26 mouse cellular contexts compared by ENCODE assay signal in genomic region chr14:45781850-45782249, GRCm38 (mm10).
"Had no signal": no experiment of that assay in that cellular context is flagged by ENCODE, and none has a peak within 500 bp of the region (broad histone marks: within the 10 kb centered on the region; RNA-seq: fewer than 3 reads in every experiment).

No protein-coding gene starts in this region.

- H3K4me1 ChIP-seq: embryonic facial prominence, embryonic 10.5 days; embryonic facial prominence, embryonic 12.5 days; embryonic facial prominence, embryonic 13.5 days; embryonic facial prominence, embryonic 15.5 days; forebrain, embryonic 10.5 days; forebrain, embryonic 12.5 days; forebrain, embryonic 13.5 days; forebrain, embryonic 15.5 days had no signal

- H3K4me2 ChIP-seq: embryonic facial prominence, embryonic 12.5 days; embryonic facial prominence, embryonic 13.5 days; embryonic facial prominence, embryonic 15.5 days; forebrain, embryonic 12.5 days; forebrain, embryonic 13.5 days; forebrain, embryonic 15.5 days had no signal

- ATAC-seq: forebrain, embryonic 13.5 days; forebrain, embryonic 14.5 days; forebrain, embryonic 15.5 days; forebrain, embryonic 16.5 days; forebrain, postnatal 0 days had no signal

- H3K9me3 ChIP-seq: embryonic facial prominence, embryonic 12.5 days; embryonic facial prominence, embryonic 15.5 days; forebrain, embryonic 12.5 days; forebrain, embryonic 13.5 days; forebrain, embryonic 15.5 days had no signal

- H3K27ac ChIP-seq: embryonic facial prominence, embryonic 10.5 days; embryonic facial prominence, embryonic 12.5 days; embryonic facial prominence, embryonic 13.5 days; embryonic facial prominence, embryonic 15.5 days; forebrain, embryonic 10.5 days; forebrain, embryonic 12.5 days; forebrain, embryonic 13.5 days; forebrain, embryonic 15.5 days; gastrocnemius, adult 2 months; heart, adult 2 months had no signal

- H3K9ac ChIP-seq: embryonic facial prominence, embryonic 12.5 days; embryonic facial prominence, embryonic 13.5 days; embryonic facial prominence, embryonic 15.5 days; forebrain, embryonic 12.5 days; forebrain, embryonic 13.5 days; forebrain, embryonic 15.5 days; forebrain, postnatal 0 days had no signal

- H3K27me3 ChIP-seq: embryonic facial prominence, embryonic 12.5 days; embryonic facial prominence, embryonic 13.5 days; embryonic facial prominence, embryonic 15.5 days; forebrain, embryonic 12.5 days; forebrain, embryonic 13.5 days; forebrain, embryonic 15.5 days had no signal

- DNase-seq: cerebellum, adult 8-10 months; cerebellum, adult 9-11 months; cerebellum, postnatal 10 days; cerebellum, postnatal 14 days; cerebellum, postnatal 25 days; cerebellum, postnatal 36 days; embryo, embryonic 11 days; forebrain, postnatal 0 days; gastrocnemius, adult 2 months; gastrocnemius, postnatal 10 days; gastrocnemius, postnatal 14 days; gastrocnemius, postnatal 25 days; gastrocnemius, postnatal 36 days; heart, adult 18-20 months; heart, adult 2 months had no signal

- H3K4me3 ChIP-seq: embryonic facial prominence, embryonic 10.5 days; embryonic facial prominence, embryonic 12.5 days; embryonic facial prominence, embryonic 13.5 days; embryonic facial prominence, embryonic 15.5 days; erythroblast, embryonic 14.5 days; forebrain, embryonic 10.5 days; forebrain, embryonic 12.5 days; forebrain, embryonic 13.5 days; forebrain, embryonic 15.5 days; gastrocnemius, adult 2 months; heart, adult 2 months had no signal

- H3K36me3 ChIP-seq: embryonic facial prominence, embryonic 10.5 days; embryonic facial prominence, embryonic 12.5 days; embryonic facial prominence, embryonic 13.5 days; embryonic facial prominence, embryonic 15.5 days; forebrain, embryonic 10.5 days; forebrain, embryonic 12.5 days; forebrain, embryonic 15.5 days had no signal
